Mouse (Mus musculus): ENCODE measurements around the gene Asb11. TPM values are rescaled to one million over a fixed set of nuclear protein-coding genes. Genes with fewer than 3 reads are reported as not detected.

Gene Asb11
- total RNA-seq (2021) = 10 to 100 TPM; 67.0 to 99.2 TPM
- long read RNA-seq, experiment 1, transcript Asb11-201 (7 exons, 1,369 nt) = minor isoform, 47 of 181 reads
- long read RNA-seq, experiment 1, transcript Asb11-202 (7 exons, 1,445 nt) = major isoform, 81 of 181 reads
- long read RNA-seq, experiment 1, partial matches to known transcripts = 9 of 181 reads
- long read RNA-seq, experiment 1, other reads (novel, unspliced or antisense) = 44 of 181 reads
- long read RNA-seq, experiment 2, transcript Asb11-201 (7 exons, 1,369 nt) = minor isoform, 43 of 124 reads
- long read RNA-seq, experiment 2, transcript Asb11-202 (7 exons, 1,445 nt) = major isoform, 52 of 124 reads
- long read RNA-seq, experiment 2, partial matches to known transcripts = 8 of 124 reads
- long read RNA-seq, experiment 2, other reads (novel, unspliced or antisense) = 21 of 124 reads

GRCm38 (mm10) chrX:164436709-164437108, at the start of gene Asb11:
Gene Asb11, plus strand, starts transcription at chrX:164436994.
- DNase-seq = no peak

DNA sequence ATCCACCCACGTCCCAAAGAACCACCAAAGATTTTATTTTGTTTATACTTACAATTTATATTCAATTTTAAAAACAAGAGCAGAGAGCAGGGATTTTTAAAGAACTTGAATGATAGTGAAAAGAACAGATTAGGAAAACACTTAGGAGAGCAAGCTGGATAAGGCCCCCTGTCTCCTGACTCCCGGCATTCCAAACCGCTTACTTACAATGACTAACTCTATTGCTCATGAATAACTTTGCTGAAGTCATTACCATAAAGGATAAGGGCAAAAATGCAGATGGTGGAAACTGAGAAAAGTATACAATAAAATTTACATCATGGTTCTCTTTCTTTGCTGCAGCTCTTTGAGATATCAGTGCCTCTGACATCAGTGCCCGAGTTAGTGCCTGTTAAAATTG, 42.7 kb upstream of the Asb11 start:
- no peak for DNase-seq

DNA sequence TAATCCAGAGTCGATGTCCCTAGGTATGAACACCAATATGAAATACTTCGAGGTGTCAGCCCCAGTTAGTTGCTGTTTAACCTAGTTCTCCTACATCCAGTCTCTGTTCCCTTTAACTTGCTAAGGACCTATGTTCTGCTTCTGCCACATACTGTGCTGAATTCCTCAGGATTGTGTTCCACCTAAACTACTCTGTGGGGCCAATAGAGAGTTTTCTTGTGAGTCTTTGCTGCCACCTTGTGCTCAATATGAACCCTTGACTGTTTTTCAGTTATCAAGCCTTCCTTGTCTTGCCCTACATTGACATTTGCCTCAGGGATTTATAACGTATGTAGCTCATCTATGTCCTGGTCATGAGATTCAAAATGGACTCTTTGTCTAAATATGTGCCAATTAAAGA, 38.3 kb upstream of the Asb11 start:
- no peak for DNase-seq

GRCm38 (mm10) chrX:164405080-164405649, 31.6 kb upstream of the Asb11 start:
- no peak for DNase-seq

DNA sequence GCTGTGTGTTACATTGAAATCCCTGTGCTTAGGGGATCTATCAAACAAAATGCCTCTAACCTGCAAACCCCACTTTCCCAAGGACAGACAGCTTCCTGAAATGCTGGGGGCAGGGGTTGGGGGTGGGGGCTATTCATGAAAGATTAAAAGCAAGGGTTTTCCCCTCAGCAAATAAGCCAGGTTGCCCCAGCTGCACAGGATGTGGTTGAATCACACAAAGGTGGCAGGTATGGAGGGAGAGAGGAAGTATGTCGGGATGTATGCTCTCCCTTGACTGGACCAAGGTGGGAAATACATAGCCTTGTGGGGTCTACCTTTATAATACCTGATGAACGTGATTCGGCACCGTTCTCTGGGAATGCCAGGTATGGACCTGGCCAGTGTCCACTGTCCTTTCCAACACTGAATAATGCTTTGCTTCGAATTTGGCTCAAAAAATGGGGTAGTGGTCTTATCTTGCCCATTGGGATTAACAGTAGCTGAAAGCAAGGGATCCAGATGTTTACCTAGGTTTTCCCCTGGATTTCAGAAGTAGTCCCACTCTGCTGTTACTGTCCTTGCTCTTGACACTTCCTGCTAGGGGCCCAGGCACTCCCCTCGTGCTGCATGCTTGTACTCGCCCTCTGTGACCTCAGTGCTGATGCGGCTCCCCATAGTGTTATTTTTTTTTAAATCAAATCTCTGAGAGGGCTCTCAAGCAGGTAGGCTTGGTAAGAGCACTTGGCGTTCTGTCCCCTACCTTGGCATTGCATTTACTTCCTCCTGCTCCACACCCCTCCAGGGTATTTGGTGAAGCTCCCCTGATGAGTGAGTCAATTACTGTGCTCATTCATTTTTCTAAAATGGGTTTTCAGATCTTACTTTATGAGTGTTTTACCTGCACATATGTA, 30.4 kb upstream of the Asb11 start:
- DNase-seq = no peak

- DNase-seq = no peak
These were observed 28.4 kb upstream of the Asb11 start for GRCm38 (mm10) chrX:164408301-164408927.

DNA sequence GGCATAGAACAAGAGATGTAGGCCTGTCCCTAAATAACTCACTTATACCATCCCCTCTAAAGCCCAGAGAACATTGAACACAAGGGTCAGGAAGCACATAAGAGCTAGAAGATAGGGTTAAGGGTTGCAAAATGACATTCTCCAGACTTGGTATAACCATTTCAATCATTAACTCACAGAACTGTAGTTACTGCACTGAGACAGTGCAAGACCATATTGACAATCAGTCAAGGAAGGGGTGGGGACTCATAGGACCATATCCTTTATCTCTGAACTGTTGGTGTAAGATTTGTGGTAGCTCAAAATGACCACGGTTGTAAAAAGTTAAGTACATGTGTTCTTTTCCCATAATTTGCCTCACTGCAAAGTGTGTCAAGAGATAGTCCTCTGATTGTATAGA, 26.2 kb upstream of the Asb11 start:
- DNase-seq = no peak

DNA sequence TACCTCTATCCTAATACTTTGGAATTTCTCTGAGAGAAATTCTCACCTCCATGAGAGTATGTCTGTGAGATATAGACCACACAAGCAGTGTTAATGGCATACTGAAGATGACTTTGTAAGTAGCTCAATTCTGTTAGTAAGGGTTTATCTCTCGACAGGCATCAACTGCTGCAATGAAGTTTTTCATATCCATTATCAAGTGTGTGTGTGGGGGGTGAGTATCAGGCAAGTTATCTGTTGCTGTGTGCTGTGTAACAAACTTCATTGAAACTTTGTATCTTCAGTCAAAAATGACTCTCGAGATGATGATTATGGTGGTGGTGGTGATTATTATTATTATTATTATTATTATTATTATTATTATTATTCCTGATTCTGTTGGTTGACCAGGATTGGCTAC, 20.0 kb upstream of the Asb11 start:
- DNase-seq = no peak

DNA sequence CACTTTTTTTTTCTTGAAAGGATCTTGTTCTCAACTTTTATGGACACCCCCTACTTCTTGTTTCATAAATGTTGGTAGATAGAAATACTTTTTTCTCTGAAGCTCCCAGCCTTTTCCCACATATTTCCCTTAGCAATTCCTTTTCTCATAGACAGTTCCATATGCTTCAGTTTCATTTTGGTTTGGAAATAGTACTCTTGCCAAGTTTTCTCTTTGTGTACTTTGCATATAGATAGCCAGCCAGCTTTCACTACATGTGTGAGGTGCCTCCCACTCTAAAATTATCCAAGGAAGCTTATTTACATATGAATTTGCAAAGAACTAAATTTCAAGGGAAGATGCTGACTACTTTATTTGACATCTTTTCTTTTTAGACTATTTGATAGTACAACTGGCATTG, 18.8 kb upstream of the Asb11 start:
- no peak for DNase-seq

DNA sequence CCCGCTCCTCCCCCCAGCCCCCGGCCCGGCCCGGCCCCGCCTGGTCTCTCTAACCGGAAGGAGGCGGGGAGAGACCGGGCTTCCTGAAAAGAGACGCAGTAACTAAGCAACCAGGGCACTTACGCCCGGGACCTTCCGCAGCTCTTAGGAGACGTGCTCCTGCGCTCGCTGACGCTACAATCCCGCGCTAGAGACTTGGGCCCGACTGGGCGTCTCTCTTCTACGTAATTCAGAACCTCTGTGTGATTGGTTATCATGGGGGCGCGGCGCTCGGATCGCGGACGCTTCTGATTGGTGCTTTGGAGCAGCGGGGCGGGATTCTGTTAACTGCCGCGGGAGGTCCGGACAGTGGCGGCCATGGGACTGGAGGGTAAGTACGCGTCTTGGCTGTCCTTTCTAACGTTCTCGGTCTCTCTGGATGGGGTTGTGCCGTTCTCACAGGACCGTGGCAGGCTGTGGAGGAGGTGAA, 17.3 kb upstream of the Asb11 start, which contains the start of gene Piga:
Gene Piga, plus strand, starts transcription at position 317 of the 469 bp plus-strand sequence.
- DNase-seq = peak; percentile 93

DNA sequence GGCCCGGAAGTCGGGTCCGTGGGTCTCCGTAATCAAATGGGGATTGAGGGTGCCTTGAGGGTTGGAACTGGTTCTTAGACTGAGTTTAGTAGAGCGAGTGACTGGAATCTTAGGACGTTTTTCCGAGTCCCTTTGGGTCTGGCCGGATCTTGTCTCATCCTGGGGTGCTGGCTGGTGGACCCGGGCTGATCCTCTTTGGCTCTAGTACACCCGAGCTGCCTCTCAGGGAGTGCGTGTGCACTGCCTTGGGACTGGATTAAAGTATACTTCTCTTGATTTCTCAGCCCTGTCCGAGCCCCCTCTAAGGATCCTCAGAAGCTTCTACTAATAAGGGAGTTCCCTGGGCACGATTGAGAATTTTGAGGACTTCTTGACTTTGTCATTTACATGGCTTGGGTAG, 16.8 kb upstream of the Asb11 start:
- DNase-seq = no peak

DNA sequence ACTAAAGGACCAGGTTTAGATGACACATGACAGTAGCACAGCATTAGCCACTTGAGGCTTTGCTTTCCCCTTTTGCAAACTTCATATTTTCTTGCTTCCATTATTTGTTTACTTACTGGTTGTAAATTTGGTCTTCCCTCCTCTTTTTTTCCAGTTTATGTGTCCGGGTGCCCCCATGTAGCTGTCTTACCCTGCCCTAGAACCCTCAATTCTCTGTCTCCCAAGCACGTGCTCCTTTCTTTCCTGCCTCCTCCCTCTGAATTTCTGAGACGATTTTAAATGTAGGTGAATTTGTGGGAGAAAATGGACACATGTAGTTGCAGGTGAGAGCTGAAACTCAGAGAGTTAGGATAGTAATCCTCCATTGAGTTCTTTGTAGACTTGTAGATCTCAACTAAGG, 16.3 kb upstream of the Asb11 start:
- DNase-seq = no peak

DNA sequence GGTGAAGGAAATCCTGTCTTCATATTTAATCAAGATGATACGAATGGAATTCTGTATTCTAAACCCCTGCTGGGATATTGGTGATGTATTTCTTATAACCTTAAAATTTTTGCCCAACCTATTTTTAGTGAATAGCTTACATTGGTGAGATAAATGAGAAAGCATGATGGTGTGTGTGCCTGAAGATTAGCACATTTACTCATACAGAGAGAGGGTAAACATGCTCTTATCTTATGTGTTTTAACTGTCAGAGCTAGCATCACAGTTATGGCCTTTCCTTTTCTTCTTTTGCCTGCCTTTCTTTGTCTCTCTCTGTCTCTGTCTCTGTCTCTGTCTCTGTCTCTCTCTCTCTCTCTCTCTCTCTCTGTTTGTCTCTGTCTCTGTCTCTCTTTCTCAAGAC, 12.0 kb upstream of the Asb11 start:
- DNase-seq = no peak

DNA sequence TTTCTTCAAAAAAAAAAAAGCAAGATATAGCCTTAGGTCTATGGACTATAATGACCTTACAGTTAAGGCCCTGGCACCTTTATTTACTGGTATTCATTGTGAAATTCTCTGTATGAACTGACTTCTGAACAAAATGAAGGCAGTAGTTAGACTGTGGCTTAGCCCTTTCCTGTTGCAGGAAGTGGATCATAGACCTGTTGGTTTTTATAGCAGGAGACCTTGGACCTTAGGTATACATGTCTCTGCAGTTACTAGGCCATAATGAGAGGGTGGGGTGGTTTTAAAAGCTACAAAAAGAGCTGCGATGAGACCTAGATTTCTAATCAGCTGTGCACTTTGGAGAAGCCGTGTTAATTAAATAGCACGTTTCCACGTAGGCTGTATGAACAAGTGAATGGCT, 9.5 kb upstream of the Asb11 start:
- DNase-seq = no peak

GRCm38 (mm10) chrX:164428224-164428623, 8.6 kb upstream of the Asb11 start:
- DNase-seq = no peak

GRCm38 (mm10) chrX:164430621-164431020, 6.2 kb upstream of the Asb11 start:
- no peak for DNase-seq

DNA sequence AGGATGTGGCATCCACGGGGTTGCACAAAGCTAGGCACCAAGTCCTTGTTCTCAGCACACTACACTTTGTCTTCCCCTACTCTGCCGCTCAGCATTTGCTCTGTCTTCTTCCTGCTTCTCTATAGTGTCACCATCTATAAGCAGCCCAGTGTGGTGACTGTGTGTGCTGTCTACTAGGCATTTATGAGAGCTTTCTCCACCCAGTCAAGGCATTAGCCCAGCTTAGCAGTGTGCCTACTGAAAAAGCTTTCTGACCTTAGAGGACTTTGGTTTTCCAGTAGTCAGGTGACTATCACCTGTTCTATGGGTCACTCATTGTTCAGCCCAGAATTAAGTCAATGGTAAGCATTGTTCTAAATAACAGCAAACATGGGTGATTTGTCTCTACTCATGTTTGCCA, 5.7 kb upstream of the Asb11 start:
- DNase-seq = no peak

DNA sequence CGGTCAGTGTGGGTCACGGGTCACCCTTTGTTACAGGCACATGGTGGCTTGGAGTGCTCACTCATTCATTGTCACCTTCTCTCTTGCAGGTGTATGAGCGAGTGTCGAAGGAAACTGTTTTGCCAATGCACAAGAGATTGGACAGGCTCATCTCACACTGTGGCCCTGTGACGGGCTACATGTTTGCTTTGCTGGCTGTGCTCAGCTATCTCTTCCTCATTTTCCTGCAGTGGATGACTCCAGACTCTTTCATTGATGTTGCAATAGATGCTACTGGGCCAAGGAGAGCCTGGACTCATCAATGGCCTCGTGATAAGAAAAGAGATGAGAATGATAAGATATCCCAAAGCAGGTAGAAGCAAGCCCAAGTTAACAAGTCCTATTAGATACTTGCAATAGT, 5.3 kb upstream of the Asb11 start:
- DNase-seq = no peak

GRCm38 (mm10) chrX:164432682-164433081, 4.1 kb upstream of the Asb11 start:
- DNase-seq = no peak

DNA sequence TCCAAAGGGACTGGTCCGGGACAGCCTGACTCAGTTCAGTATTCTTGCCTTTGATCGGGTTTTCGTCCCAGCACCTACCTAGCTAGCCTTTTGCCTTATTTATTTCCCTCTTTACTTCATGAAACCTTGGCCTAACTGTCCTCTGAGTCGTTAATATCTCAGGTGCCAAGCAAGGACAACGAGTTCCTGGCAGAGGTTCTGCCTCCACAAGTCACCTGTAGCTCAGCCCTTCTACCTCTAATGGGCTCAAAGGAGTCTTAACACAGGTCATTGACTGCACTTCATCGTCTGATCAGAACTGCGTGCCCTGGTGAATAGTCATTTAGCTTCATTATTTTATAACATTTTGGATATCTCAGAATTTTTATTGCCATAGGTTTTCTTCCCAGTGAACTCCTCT, 2.7 kb downstream of the Asb11 start:
- no peak for DNase-seq

DNA sequence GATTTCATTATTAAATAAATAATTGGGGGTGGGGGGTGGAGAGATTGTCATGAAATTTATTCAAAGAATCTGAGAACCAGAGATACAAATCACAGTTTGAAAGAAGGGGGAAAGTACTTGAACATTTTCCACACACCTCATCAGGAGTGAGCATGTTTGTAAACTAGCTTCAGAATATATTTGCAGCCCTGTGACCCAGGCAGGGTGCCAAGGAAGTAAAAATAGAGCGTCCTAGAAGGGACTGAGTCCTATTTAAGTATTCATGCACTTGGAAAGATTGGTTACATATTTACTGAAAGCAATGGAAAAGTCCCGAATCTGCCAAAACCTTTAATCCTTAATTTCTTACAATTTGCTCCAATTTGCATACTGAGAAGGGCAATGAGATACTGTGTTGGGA, 3.3 kb downstream of the Asb11 start:
- peak; percentile 35 for DNase-seq

GRCm38 (mm10) chrX:164440703-164441102, 3.9 kb downstream of the Asb11 start:
- DNase-seq = no peak
